Mouse (Mus musculus) CD4-positive, CD25-positive, alpha-beta regulatory T cell, adult 2 months (primary cell): ENCODE measurements around the gene Abca7.

Source experiments
- DNase-seq: peaks from one replicate; pipeline ENCODE4 v3.0.0-alpha.2; 2012; ENCODE audit warnings: low read depth, low spot score

The Abca7 gene

GRCm38 (mm10) chr10:79974087-79974486, 22.2 kb upstream of the Abca7 start:
- no peak for DNase-seq

- no peak for DNase-seq
Observed at GRCm38 (mm10) chr10:79974668-79975067, 21.6 kb upstream of the Abca7 start.

- no peak for DNase-seq
Observed at GRCm38 (mm10) chr10:79976071-79976721, 20.1 kb upstream of the Abca7 start.

GRCm38 (mm10) chr10:79976722-79977107, 19.6 kb upstream of the Abca7 start:
- no peak for DNase-seq

GRCm38 (mm10) chr10:79977324-79977723, 19.0 kb upstream of the Abca7 start:
- no peak for DNase-seq

- DNase-seq, result no peak
Observed at GRCm38 (mm10) chr10:79978061-79978460, 18.2 kb upstream of the Abca7 start.

- no peak for DNase-seq
Observed at GRCm38 (mm10) chr10:79979401-79980155, 16.7 kb upstream of the Abca7 start.

- peak; percentile 29 for DNase-seq
Observed at GRCm38 (mm10) chr10:79983205-79983604, 13.1 kb upstream of the Abca7 start.

GRCm38 (mm10) chr10:79983670-79984069, 12.6 kb upstream of the Abca7 start:
- peak; percentile 85 for DNase-seq

GRCm38 (mm10) chr10:79984195-79984816, 12.0 kb upstream of the Abca7 start, which contains the start of gene Tmem259:
TSS of gene Tmem259 (minus strand) at chr10:79984330.
- DNase-seq, result peak; percentile 92

GRCm38 (mm10) chr10:79984871-79985270, 11.4 kb upstream of the Abca7 start:
- DNase-seq, result peak; percentile 98

GRCm38 (mm10) chr10:79985334-79986231, 10.7 kb upstream of the Abca7 start:
- DNase-seq, result peak; percentile 86

GRCm38 (mm10) chr10:79986232-79986878, 9.9 kb upstream of the Abca7 start:
- DNase-seq, result no peak

- DNase-seq, result peak; percentile 96
Observed at GRCm38 (mm10) chr10:79986963-79987362, 9.3 kb upstream of the Abca7 start.

- peak; percentile 45 for DNase-seq
Observed at GRCm38 (mm10) chr10:79987771-79988505, 8.4 kb upstream of the Abca7 start.

- peak; percentile 72 for DNase-seq
Observed at GRCm38 (mm10) chr10:79988506-79989271, 7.6 kb upstream of the Abca7 start, which contains the start of gene Cnn2. TSS of gene Cnn2 (plus strand) at chr10:79988584.

- DNase-seq, result no peak
Observed at GRCm38 (mm10) chr10:79989272-79989786, 7.0 kb upstream of the Abca7 start.

- DNase-seq, result no peak
Observed at GRCm38 (mm10) chr10:79989870-79990269, 6.4 kb upstream of the Abca7 start.

- DNase-seq, result peak; percentile 41
Observed at GRCm38 (mm10) chr10:79991099-79991498, 5.2 kb upstream of the Abca7 start.
